Mouse (Mus musculus): Measurements from ENCODE around the gene Kcnk2. TPM values are rescaled to one million over a fixed set of nuclear protein-coding genes. Genes with fewer than 3 reads are reported as not detected.

Kcnk2 gene
- polyA plus RNA-seq, 2 experiments: 11.1 to 12.0 TPM

DNA sequence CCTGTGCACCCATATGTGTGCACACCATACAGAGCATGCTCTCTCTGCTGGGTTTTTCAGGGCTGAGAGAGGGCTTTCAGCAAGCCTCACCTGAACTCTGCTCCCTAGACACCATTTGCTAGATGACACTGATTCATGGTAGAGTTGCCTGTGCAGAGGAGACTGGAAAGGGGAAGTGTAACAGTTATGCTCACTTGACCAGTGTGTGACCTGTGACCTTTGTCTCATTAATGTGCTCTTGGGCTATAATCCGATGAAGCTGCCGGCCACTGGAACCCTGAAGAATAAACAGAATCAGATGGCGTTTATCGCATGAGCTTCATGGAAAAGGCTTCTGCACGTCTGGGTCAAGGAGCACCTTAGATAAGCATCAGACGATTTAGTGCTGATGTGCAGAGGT is 1.5 kb upstream of the Kcnk2 start:
- Histone ChIP-seq H3K36me3 (ENCODE audit: control insufficient read depth, insufficient read depth, low read length) (no peaks in the 10 kb centered on the region), H3K27me3 (ENCODE audit: control insufficient read depth, insufficient read depth, low read length) (no peaks in the 10 kb centered on the region), H3K4me3 (replicated peaks; ENCODE audit: low read length) (no peak overlapping the region), H3K4me1 (ENCODE audit: control insufficient read depth, insufficient read depth, low read length) (peaks cover 21% of the 10 kb centered on the region), H3K4me2 (replicated peaks; ENCODE audit: low read depth, low read length, severe bottlenecking) (no peak overlapping the region), H3K9me3 (ENCODE audit: control insufficient read depth, low read length) (no peaks in the 10 kb centered on the region), H3K27ac (replicated peaks; ENCODE audit: low read depth, low read length) (no peak overlapping the region), H3K9ac (ENCODE audit: low read depth, low read length, severe bottlenecking) (no peak overlapping the region)
- DNase-seq (ENCODE audit: low spot score) (no peak), ATAC-seq (ENCODE audit: low FRiP score, low read depth) (no peak)
- TF ChIP-seq POLR2A (IDR thresholded peaks at IDR 0.05; ENCODE audit: borderline replicate concordance, extremely low read depth, insufficient read depth, insufficient read length): no peak
- 36% methylated on average over 6 of the region's 6 CpGs for WGBS

DNA sequence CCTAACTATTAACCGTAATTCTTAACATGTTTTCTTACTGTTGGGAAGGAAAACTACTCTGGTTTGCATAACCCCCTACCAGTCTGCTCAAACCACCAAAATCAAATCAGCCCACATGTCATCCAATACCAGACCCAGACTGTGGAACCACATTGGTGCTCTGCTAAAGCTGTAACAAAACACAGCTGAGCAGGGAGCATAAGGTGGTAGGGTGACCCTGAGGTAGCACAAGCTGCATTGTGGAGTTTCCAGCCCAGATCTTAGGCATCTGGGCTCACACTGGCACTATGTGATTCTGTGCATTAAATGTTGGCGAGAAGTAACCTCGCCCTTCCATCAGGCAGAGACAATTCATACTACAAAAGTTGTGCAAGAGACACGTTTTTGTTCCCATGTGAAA is 1.1 kb upstream of the Kcnk2 start:
- H3K4me2 ChIP-seq (replicated peaks; ENCODE audit: low read depth, low read length, severe bottlenecking): no peak overlapping the region
- no peaks in the 10 kb centered on the region for H3K36me3 ChIP-seq (ENCODE audit: control insufficient read depth, insufficient read depth, low read length)
- H3K4me1 ChIP-seq (ENCODE audit: control insufficient read depth, insufficient read depth, low read length): peaks cover 21% of the 10 kb centered on the region
- WGBS: 56% methylated on average over 4 of the region's 4 CpGs
- no peaks in the 10 kb centered on the region for H3K27me3 ChIP-seq (ENCODE audit: control insufficient read depth, insufficient read depth, low read length)
- H3K9ac ChIP-seq (ENCODE audit: low read depth, low read length, severe bottlenecking): no peak overlapping the region
- no peaks in the 10 kb centered on the region for H3K9me3 ChIP-seq (ENCODE audit: control insufficient read depth, low read length)
- H3K27ac ChIP-seq (replicated peaks; ENCODE audit: low read depth, low read length): no peak overlapping the region
- no peak for ATAC-seq (ENCODE audit: low FRiP score, low read depth)
- H3K4me3 ChIP-seq (replicated peaks; ENCODE audit: low read length): no peak overlapping the region
- DNase-seq (ENCODE audit: low spot score): no peak
- TF ChIP-seq POLR2A (IDR thresholded peaks at IDR 0.05; ENCODE audit: borderline replicate concordance, extremely low read depth, insufficient read depth, insufficient read length): no peak

DNA sequence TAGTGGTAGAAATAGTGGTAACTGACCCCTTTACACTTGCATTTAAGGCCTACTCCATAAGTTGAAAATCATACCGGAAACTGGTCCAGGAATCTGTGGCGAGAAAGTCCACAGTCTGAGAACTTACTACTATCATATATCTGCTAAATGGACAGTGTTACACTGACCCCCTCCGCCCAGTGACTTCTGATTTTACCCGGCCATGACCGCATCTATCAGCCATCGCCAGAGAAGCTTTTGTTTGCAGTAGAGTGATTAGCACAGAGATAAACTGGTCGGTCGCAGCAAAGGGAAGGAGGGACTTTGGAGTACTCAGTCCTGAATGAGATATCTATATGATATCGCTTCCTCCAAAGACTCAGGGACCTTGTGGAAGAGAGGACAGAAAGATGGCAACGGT is 15.2 kb downstream of the Kcnk2 start:
- no peak overlapping the region for H3K4me2 ChIP-seq (replicated peaks; ENCODE audit: low read depth, low read length, severe bottlenecking)
- no peaks in the 10 kb centered on the region for H3K36me3 ChIP-seq (ENCODE audit: control insufficient read depth, insufficient read depth, low read length)
- no peak for TF ChIP-seq POLR2A (IDR thresholded peaks at IDR 0.05; ENCODE audit: borderline replicate concordance, extremely low read depth, insufficient read depth, insufficient read length)
- no peak overlapping the region for H3K27ac ChIP-seq (replicated peaks; ENCODE audit: low read depth, low read length)
- WGBS: 93% methylated on average over 10 of the region's 10 CpGs
- ATAC-seq (ENCODE audit: low FRiP score, low read depth) (no peak), DNase-seq (ENCODE audit: low spot score) (no peak)
- H3K4me1 ChIP-seq (ENCODE audit: control insufficient read depth, insufficient read depth, low read length): no peaks in the 10 kb centered on the region
- no peaks in the 10 kb centered on the region for H3K9me3 ChIP-seq (ENCODE audit: control insufficient read depth, low read length)
- no peaks in the 10 kb centered on the region for H3K27me3 ChIP-seq (ENCODE audit: control insufficient read depth, insufficient read depth, low read length)
- H3K4me3 ChIP-seq (replicated peaks; ENCODE audit: low read length): no peak overlapping the region
- H3K9ac ChIP-seq (ENCODE audit: low read depth, low read length, severe bottlenecking): no peak overlapping the region

GRCm38 (mm10) chr1:189386141-189386540 is 15.9 kb downstream of the Kcnk2 start:
- H3K27me3 ChIP-seq (ENCODE audit: control insufficient read depth, insufficient read depth, low read length): no peaks in the 10 kb centered on the region
- no peaks in the 10 kb centered on the region for H3K4me1 ChIP-seq (ENCODE audit: control insufficient read depth, insufficient read depth, low read length)
- ATAC-seq (ENCODE audit: low FRiP score, low read depth): no peak
- DNase-seq (ENCODE audit: low spot score): no peak
- no peak overlapping the region for H3K4me2 ChIP-seq (replicated peaks; ENCODE audit: low read depth, low read length, severe bottlenecking)
- no peak overlapping the region for H3K27ac ChIP-seq (replicated peaks; ENCODE audit: low read depth, low read length)
- H3K9me3 ChIP-seq (ENCODE audit: control insufficient read depth, low read length): no peaks in the 10 kb centered on the region
- no peak overlapping the region for H3K4me3 ChIP-seq (replicated peaks; ENCODE audit: low read length)
- H3K9ac ChIP-seq (ENCODE audit: low read depth, low read length, severe bottlenecking): no peak overlapping the region
- WGBS: 84% methylated on average over 2 of the region's 2 CpGs
- H3K36me3 ChIP-seq (ENCODE audit: control insufficient read depth, insufficient read depth, low read length): no peaks in the 10 kb centered on the region
- no peak for TF ChIP-seq POLR2A (IDR thresholded peaks at IDR 0.05; ENCODE audit: borderline replicate concordance, extremely low read depth, insufficient read depth, insufficient read length)

DNA sequence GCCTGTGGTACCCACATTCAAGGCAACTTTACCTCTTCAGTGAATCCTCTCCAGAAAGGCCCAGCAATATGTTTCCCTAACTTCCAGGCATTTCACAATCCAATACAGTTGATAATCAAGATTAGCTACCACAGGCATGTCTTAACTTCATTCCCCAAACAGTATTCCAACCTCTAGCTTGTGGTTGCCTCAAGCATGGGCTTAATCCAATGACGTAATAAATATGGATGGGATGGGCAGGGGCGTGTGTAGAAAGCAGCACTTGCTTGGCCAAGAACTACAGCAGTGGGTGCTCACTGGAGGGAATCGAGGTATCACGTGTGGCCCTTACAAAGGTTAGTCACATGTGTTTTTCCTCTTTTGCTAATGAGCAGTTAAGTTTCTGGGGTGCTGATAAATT is 34.4 kb downstream of the Kcnk2 start:
- no peaks in the 10 kb centered on the region for H3K9me3 ChIP-seq (ENCODE audit: control insufficient read depth, low read length)
- H3K4me2 ChIP-seq (replicated peaks; ENCODE audit: low read depth, low read length, severe bottlenecking): no peak overlapping the region
- WGBS: 78% methylated on average over 4 of the region's 4 CpGs
- no peak for ATAC-seq (ENCODE audit: low FRiP score, low read depth)
- H3K27ac ChIP-seq (replicated peaks; ENCODE audit: low read depth, low read length): no peak overlapping the region
- no peaks in the 10 kb centered on the region for H3K27me3 ChIP-seq (ENCODE audit: control insufficient read depth, insufficient read depth, low read length)
- H3K4me1 ChIP-seq (ENCODE audit: control insufficient read depth, insufficient read depth, low read length): no peaks in the 10 kb centered on the region
- no peak overlapping the region for H3K9ac ChIP-seq (ENCODE audit: low read depth, low read length, severe bottlenecking)
- H3K4me3 ChIP-seq (replicated peaks; ENCODE audit: low read length): no peak overlapping the region
- H3K36me3 ChIP-seq (ENCODE audit: control insufficient read depth, insufficient read depth, low read length): no peaks in the 10 kb centered on the region
- no peak for TF ChIP-seq POLR2A (IDR thresholded peaks at IDR 0.05; ENCODE audit: borderline replicate concordance, extremely low read depth, insufficient read depth, insufficient read length)
- no peak for DNase-seq (ENCODE audit: low spot score)

DNA sequence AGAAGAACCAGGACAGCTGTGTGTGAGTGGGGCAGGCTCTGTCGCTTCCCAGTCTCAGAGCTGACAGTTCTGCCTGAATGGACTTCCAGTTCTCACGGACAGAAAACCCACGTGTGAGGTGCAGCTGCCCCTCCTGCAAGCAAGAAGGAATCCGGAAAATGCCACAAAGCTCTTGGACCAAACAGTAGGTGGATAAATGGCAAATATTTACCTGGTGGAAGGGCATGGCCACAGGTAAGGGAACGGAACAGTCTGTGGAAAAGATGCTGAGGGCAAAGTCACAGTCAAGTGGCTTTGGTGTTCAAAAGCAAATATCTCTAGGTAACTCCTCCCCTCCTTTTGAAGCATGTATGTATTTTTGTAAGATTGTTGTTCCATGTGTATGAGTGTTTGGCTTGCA is 37.9 kb downstream of the Kcnk2 start:
- H3K9ac ChIP-seq (ENCODE audit: low read depth, low read length, severe bottlenecking): no peak overlapping the region
- DNase-seq (ENCODE audit: low spot score) (no peak), ATAC-seq (ENCODE audit: low FRiP score, low read depth) (no peak)
- 73% methylated on average over 5 of the region's 5 CpGs for WGBS
- no peak overlapping the region for H3K4me2 ChIP-seq (replicated peaks; ENCODE audit: low read depth, low read length, severe bottlenecking)
- no peak for TF ChIP-seq POLR2A (IDR thresholded peaks at IDR 0.05; ENCODE audit: borderline replicate concordance, extremely low read depth, insufficient read depth, insufficient read length)
- H3K9me3 ChIP-seq (ENCODE audit: control insufficient read depth, low read length): no peaks in the 10 kb centered on the region
- H3K27ac ChIP-seq (replicated peaks; ENCODE audit: low read depth, low read length): no peak overlapping the region
- no peaks in the 10 kb centered on the region for H3K36me3 ChIP-seq (ENCODE audit: control insufficient read depth, insufficient read depth, low read length)
- H3K27me3 ChIP-seq (ENCODE audit: control insufficient read depth, insufficient read depth, low read length): no peaks in the 10 kb centered on the region
- 0 out of 2 replicates have a peak, but pooled peaks cover 3% of the 10 kb centered on the region for H3K4me1 ChIP-seq (ENCODE audit: control insufficient read depth, insufficient read depth, low read length)
- H3K4me3 ChIP-seq (replicated peaks; ENCODE audit: low read length): no peak overlapping the region

All from limb, embryonic 14.5 days (tissue).